Mouse (Mus musculus) T-cell, adult 2 months (primary cell): ENCODE measurements around the gene Ccdc163.

Source experiments
- DNase-seq: peaks from one replicate; pipeline ENCODE4 v3.0.0; 2022; ENCODE audit warnings: low spot score

Ccdc163 gene

GRCm38 (mm10) chr4:116780541-116780940 is 72.2 kb downstream of the Ccdc163 start:
- DNase-seq: no peak

DNA sequence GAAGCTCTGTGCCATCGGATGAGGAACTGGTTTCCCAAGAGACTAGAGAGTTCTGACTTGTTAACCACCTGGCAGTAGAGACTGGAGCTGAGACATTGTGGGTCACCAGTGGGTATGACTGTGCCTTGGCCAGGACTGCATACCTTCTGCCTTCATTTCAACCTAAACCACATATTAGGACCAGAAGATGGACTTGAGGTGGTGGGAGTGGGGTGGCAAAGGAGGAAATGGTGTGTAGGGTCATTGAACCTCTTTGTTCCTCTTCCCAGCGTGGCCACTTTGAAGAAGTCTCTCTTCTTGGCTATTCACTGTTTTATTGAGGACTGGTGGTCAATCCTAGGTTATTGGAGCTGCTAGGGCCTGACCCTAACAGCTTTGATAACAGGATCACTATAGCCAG is 73.1 kb downstream of the Ccdc163 start:
- DNase-seq: no peak

- DNase-seq: no peak
Observed at GRCm38 (mm10) chr4:116782171-116782570, 73.9 kb downstream of the Ccdc163 start.

- no peak for DNase-seq
Observed at GRCm38 (mm10) chr4:116786587-116786986, 78.3 kb downstream of the Ccdc163 start.

- DNase-seq: no peak
Observed at GRCm38 (mm10) chr4:116787985-116788760, 79.9 kb downstream of the Ccdc163 start.

DNA sequence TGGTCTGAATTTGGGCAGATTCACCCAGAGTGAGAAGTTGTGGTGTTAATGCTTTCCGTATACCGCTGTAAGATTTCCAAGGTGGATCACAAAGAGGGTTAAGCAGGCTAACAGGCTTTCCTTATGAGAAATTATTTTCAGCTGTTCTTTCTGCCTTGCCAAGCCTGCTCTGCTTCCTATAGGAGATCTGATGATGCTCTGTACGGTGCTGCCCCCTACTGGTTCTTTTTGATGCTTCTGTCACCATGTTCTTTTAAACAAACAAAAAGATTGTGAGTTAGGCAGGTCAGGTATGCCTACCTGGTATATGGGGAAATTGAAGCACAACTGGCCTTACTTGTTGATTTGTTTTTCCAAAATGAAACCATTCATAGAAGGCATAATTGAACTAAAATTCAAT is 80.6 kb downstream of the Ccdc163 start:
- peak; percentile 76 for DNase-seq

- DNase-seq: no peak
Observed at GRCm38 (mm10) chr4:116792453-116792852, 84.1 kb downstream of the Ccdc163 start.

DNA sequence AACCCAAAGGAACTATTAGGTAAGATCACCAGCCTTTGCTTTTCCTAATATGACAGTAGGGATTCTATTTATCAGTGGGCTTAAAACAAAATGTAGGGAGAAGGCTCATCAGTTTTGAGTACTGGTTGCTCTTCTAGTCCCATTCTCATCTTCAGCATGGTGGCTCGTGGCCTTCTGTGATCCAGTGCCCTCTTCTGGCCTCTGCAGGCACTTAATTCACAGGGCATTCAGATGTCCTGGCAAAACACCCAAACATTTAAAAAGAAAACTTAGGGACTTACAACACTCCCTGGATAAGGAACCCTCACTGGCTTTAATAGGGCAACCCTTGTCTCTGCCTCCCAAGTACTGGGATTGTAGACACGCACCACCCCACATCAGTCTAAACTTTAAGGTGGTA is 86.0 kb downstream of the Ccdc163 start:
- DNase-seq: no peak

DNA sequence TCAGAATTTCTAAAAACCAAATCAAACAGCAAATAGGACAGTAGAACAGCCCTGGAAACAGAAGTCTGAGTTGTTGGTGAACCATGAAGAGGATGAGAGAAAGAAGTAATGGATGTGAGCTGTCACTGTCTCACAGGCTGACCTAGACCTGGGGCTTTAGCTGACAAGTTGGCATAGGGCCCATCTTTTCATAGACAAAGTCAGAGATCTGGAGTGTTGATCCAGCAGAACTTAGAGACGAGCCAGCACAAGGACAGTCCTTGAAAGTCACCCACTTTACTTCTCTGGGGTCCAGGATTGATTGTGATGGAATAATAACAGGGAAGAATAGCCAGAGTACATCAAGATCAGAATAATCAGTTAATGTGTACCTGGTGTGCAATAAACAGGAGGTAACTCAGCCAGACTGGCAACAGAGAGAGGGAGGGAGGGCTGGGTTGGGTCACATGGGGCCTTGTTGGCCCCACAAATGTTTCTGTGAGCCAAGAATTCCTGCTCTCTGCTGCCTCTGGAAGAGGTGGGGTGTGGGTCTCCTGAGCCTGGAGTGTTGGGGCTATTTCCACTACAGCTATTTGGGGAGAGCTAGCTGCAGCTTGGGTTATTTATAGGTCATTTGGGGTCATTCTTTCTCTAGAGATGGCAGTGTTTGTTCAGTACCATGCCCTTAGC is 88.3 kb downstream of the Ccdc163 start:
- DNase-seq: no peak

- no peak for DNase-seq
Observed at GRCm38 (mm10) chr4:116799901-116800300, 91.6 kb downstream of the Ccdc163 start.
